Mouse (Mus musculus) bone marrow, adult 2 months (tissue): ENCODE measurements at regions not wholly inside any gene's neighbourhood (a gene's known extent, or its start where the extent isn't known, plus 50 kb on each side); places are given as distances from the start of the nearest gene placed in this dataset.

Experiments used
- CTCF ChIP-seq: fragments of 200-500 bp; IDR thresholded peaks from 2 replicates; pipeline ENCODE4 v1.5.1; 2011; ENCODE audit warnings: low read length, control low read depth; ENCODE audit not compliant: control insufficient read depth, insufficient read depth
- POLR2A ChIP-seq: fragments of 200-500 bp; IDR thresholded peaks from 2 replicates; pipeline ENCODE4 v1.6.1; 2011; ENCODE audit warnings: low read depth, mild to moderate bottlenecking, control low read depth, low read length, borderline replicate concordance; ENCODE audit not compliant: control insufficient read depth

- TF ChIP-seq CTCF (no peak), POLR2A (no peak)
Measured at GRCm38 (mm10) chr7:82115646-82116045, 58.0 kb upstream of the Sh3gl3 start.
